Mouse (Mus musculus) heart, embryonic 16.5 days (tissue): Measurements from ENCODE around the gene Myh7b. TPM values are rescaled to one million over a fixed set of nuclear protein-coding genes. Genes with fewer than 3 reads are reported as not detected.
A peak's percentile ranks its signal among the peaks of the same experiment; 100 is the strongest.

Experiments used
- ATAC-seq: fragments of 200-750 bp; cut with Nextera tagmentation; replicated peaks from 2 replicates; pipeline ENCODE4 v1.8.0; 2017; ENCODE audit warnings: moderate number of reproducible peaks; ENCODE audit not compliant: insufficient read depth, low FRiP score; ENCODE audit errors: extremely low read depth
- H3K27ac ChIP-seq: fragments of 300-500 bp; sonication (generic); 2 replicates; pipeline ENCODE4 v1.5.1; 2014; ENCODE audit warnings: mild to moderate bottlenecking, low read length, control low read depth, moderate library complexity
- H3K27me3 ChIP-seq: fragments of 300-500 bp; sonication (generic); 2 replicates; pipeline ENCODE4 v1.6.1; 2014; ENCODE audit warnings: low read length, mixed read lengths; ENCODE audit not compliant: control insufficient read depth, insufficient read depth
- H3K36me3 ChIP-seq: fragments of 300-500 bp; sonication (generic); 2 replicates; pipeline ENCODE4 v1.6.1; 2014; ENCODE audit not compliant: control insufficient read depth, insufficient read depth
- H3K4me1 ChIP-seq: fragments of 300-500 bp; sonication (generic); 2 replicates; pipeline ENCODE4 v1.6.1; 2014; ENCODE audit warnings: low read length, mixed read lengths; ENCODE audit not compliant: control insufficient read depth, insufficient read depth
- H3K4me2 ChIP-seq: fragments of 300-500 bp; sonication (generic); 2 replicates; pipeline ENCODE4 v1.6.1; 2014; ENCODE audit warnings: low read depth, mild to moderate bottlenecking, control low read depth, low read length
- H3K4me3 ChIP-seq: fragments of 300-500 bp; sonication (generic); 2 replicates; pipeline ENCODE4 v1.5.1; 2014; ENCODE audit warnings: mild to moderate bottlenecking, control low read depth, low read length
- H3K9ac ChIP-seq: fragments of 300-500 bp; sonication (generic); 2 replicates; pipeline ENCODE4 v1.6.1; 2014; ENCODE audit warnings: low read length, control low read depth
- H3K9me3 ChIP-seq: fragments of 300-500 bp; sonication (generic); replicated peaks from 2 replicates; pipeline ENCODE4 v1.6.1; 2016; ENCODE audit warnings: low read length; ENCODE audit not compliant: control insufficient read depth
- WGBS: fragments of 180-500 bp; shearing (Covaris S2); extraction: QIAGEN DNeasy Blood & Tissue Kit; methylation state at CpG from one replicate; pipeline ENCODE4 v1.1.7; 2014; 5-methylcytosine and 5-hydroxymethylcytosine counted together
- polyA plus RNA-seq: library from polyadenylated mRNA; unstranded; fragments of >200 nt; fragmentation: Nextera tagmentation; extraction: Ambion mirVana; gene quantifications from 2 replicates; pipeline ENCODE4 v1.2.1, GENCODE M21; 2015

Myh7b gene
- polyA plus RNA-seq, 1 experiment from 2014 or later = 22.4 TPM

- Histone ChIP-seq H3K4me2 (no peak overlapping the region), H3K9me3 (no peaks in the 10 kb centered on the region), H3K4me3 (no peak overlapping the region), H3K27me3 (peaks cover 8% of the 10 kb centered on the region), H3K9ac (no peak overlapping the region), H3K36me3 (peaks cover 30% of the 10 kb centered on the region), H3K4me1 (peaks cover 2% of the 10 kb centered on the region; the same call in 1 of the 2 replicates), H3K27ac (no peak overlapping the region)
- 59% methylated on average over 21 of the region's 21 CpGs for WGBS
- ATAC-seq = no peak
Measured at GRCm38 (mm10) chr2:155627030-155627738, 16.2 kb downstream of the Myh7b start.

GRCm38 (mm10) chr2:155628112-155628511, 17.1 kb downstream of the Myh7b start:
- Histone ChIP-seq H3K36me3 (peaks cover 39% of the 10 kb centered on the region), H3K4me3 (no peak overlapping the region), H3K4me2 (no peak overlapping the region), H3K4me1 (peaks cover 2% of the 10 kb centered on the region; the same call in 1 of the 2 replicates), H3K27me3 (peaks cover 8% of the 10 kb centered on the region), H3K9ac (no peak overlapping the region), H3K27ac (no peak overlapping the region), H3K9me3 (no peaks in the 10 kb centered on the region)
- 88% methylated on average over 9 of the region's 9 CpGs for WGBS
- no peak for ATAC-seq

GRCm38 (mm10) chr2:155628519-155628918, 17.5 kb downstream of the Myh7b start:
- WGBS = 76% methylated on average over 13 of the region's 13 CpGs
- H3K9ac ChIP-seq = no peak overlapping the region
- no peaks in the 10 kb centered on the region for H3K9me3 ChIP-seq
- no peak overlapping the region for H3K4me3 ChIP-seq
- H3K27me3 ChIP-seq = peaks cover 8% of the 10 kb centered on the region
- H3K27ac ChIP-seq = no peak overlapping the region
- peaks cover 43% of the 10 kb centered on the region for H3K36me3 ChIP-seq
- no peak overlapping the region for H3K4me2 ChIP-seq
- no peak for ATAC-seq
- peaks cover 2% of the 10 kb centered on the region; the same call in 1 of the 2 replicates for H3K4me1 ChIP-seq

- Histone ChIP-seq H3K4me2 (peak overlapping the region; percentile 53), H3K27me3 (peaks cover 8% of the 10 kb centered on the region)
- 16% methylated on average over 35 of the region's 35 CpGs for WGBS
Measured at GRCm38 (mm10) chr2:155629231-155629661, 18.2 kb downstream of the Myh7b start.

GRCm38 (mm10) chr2:155630153-155630552, 19.1 kb downstream of the Myh7b start:
- 63% methylated on average over 20 of the region's 20 CpGs for WGBS
- no peaks in the 10 kb centered on the region for H3K9me3 ChIP-seq
- H3K4me1 ChIP-seq = peaks cover 6% of the 10 kb centered on the region; the same call in 1 of the 2 replicates
- H3K27me3 ChIP-seq = peaks cover 8% of the 10 kb centered on the region
- H3K27ac ChIP-seq = no peak overlapping the region
- H3K4me2 ChIP-seq = no peak overlapping the region
- H3K9ac ChIP-seq = no peak overlapping the region
- peaks cover 59% of the 10 kb centered on the region for H3K36me3 ChIP-seq
- H3K4me3 ChIP-seq = no peak overlapping the region
- no peak for ATAC-seq

More at GRCm38 (mm10) chr2:155629231-155629661, 18.2 kb downstream of the Myh7b start:
- H3K9me3 ChIP-seq = no peaks in the 10 kb centered on the region
- peaks cover 3% of the 10 kb centered on the region; the same call in 1 of the 2 replicates for H3K4me1 ChIP-seq
- no peak for ATAC-seq
- peak overlapping the region; percentile 18; the same call in 1 of the 2 replicates for H3K9ac ChIP-seq
- H3K27ac ChIP-seq = no peak overlapping the region
- H3K4me3 ChIP-seq = peak overlapping the region; percentile 18
- H3K36me3 ChIP-seq = peaks cover 50% of the 10 kb centered on the region

- no peak overlapping the region for H3K9ac ChIP-seq
- H3K4me1 ChIP-seq = peaks cover 6% of the 10 kb centered on the region; the same call in 1 of the 2 replicates
- H3K4me3 ChIP-seq = no peak overlapping the region
- no peak for ATAC-seq
- H3K27ac ChIP-seq = no peak overlapping the region
- H3K9me3 ChIP-seq = no peaks in the 10 kb centered on the region
- WGBS = 35% methylated on average over 43 of the region's 43 CpGs
- no peak overlapping the region for H3K4me2 ChIP-seq
- H3K27me3 ChIP-seq = peaks cover 8% of the 10 kb centered on the region
- peaks cover 61% of the 10 kb centered on the region for H3K36me3 ChIP-seq
Measured at GRCm38 (mm10) chr2:155630590-155631416, 19.8 kb downstream of the Myh7b start.

- Histone ChIP-seq H3K36me3 (peaks cover 66% of the 10 kb centered on the region), H3K27ac (no peak overlapping the region), H3K9ac (no peak overlapping the region), H3K27me3 (peaks cover 7% of the 10 kb centered on the region), H3K4me3 (no peak overlapping the region), H3K4me2 (no peak overlapping the region), H3K9me3 (no peaks in the 10 kb centered on the region), H3K4me1 (peaks cover 6% of the 10 kb centered on the region; the same call in 1 of the 2 replicates)
- WGBS = 72% methylated on average over 30 of the region's 30 CpGs
- ATAC-seq = no peak
Measured at GRCm38 (mm10) chr2:155632138-155632936, 21.3 kb downstream of the Myh7b start.

- H3K27me3 ChIP-seq = peaks cover 5% of the 10 kb centered on the region
- no peak for ATAC-seq
Measured at GRCm38 (mm10) chr2:155633121-155633520, 22.1 kb downstream of the Myh7b start.

More at GRCm38 (mm10) chr2:155633121-155633520, 22.1 kb downstream of the Myh7b start:
- no peaks in the 10 kb centered on the region for H3K9me3 ChIP-seq
- WGBS = 66% methylated on average over 19 of the region's 19 CpGs
- no peak overlapping the region for H3K9ac ChIP-seq
- peaks cover 6% of the 10 kb centered on the region; the same call in 1 of the 2 replicates for H3K4me1 ChIP-seq
- H3K4me2 ChIP-seq = no peak overlapping the region
- no peak overlapping the region for H3K4me3 ChIP-seq
- no peak overlapping the region for H3K27ac ChIP-seq
- H3K36me3 ChIP-seq = peaks cover 64% of the 10 kb centered on the region
